Mouse (Mus musculus): ENCODE measurements around the gene Fam71e1. TPM values are rescaled to one million over a fixed set of nuclear protein-coding genes. Genes with fewer than 3 reads are reported as not detected.

Gene Fam71e1
- polyA plus RNA-seq, 1 experiment from 2014 or later, result 23.7 TPM

DNA sequence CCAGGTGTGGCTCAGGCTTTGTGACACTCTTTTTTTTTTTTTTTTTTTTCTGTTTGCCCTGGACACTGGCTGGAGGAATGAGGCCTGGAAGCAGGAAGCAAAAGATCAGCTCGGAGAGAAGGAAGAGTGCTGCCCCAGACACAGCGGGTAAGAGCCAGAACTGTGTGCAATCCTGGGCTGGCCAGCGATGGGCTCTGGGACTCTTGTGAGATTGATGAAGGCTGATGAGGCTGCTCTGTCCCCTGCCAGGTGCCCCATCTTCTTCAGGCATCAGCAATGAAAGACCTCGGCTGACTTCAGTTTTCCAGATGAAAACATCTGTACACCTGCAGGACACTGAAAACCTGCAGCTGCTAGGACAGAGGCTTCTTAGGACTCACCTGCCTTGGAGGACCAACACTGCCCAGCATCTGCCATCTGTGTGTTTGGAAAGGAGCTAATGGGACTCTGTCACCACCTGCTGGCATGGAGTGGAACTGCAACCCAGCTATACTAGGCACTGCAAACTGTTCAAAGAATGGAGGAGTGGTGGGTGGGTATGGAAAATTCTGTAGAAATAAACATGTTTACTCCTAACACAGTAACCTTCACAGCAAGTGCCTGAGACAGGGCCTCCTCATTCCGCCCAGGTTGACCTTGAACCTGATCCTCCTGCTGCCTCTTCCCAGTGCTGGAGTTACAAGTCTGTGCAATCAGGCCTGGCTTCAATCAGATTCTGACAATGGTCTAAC, 11.4 kb upstream of the Fam71e1 start:
- no peak overlapping the region for H3K27ac ChIP-seq (ENCODE audit: low read depth, low read length)
- no peak overlapping the region for H3K4me2 ChIP-seq (ENCODE audit: low read length)

DNA sequence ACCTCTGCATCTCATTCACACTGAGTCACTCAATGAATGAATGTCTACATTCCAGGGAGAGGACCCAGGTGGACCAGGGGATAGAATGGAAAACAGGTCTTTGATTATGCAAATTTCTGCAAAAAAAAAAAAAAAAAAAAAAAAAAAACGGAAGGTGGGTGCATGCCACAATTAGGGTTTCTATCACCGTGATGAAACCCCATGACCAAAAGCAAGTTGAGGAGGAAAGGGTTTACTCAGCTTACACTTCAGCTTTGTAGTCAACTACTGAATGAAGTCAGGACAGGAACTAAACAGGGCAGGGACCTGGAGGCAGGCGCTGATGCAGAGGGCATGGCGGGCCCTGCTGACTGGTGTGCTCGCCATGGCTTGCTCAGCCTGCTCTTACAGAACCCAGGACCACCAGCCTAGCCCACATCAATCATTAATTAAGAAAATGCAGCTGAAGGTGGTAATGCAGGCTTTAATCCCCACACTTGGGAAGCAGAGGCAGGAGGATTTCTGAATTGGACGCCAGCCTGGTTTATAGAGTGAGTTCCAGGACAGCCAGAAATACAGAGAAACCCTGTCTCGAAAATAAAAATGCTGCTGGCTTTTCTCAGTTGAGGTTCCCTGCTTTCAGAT, 10.7 kb upstream of the Fam71e1 start:
- no peak overlapping the region for H3K4me2 ChIP-seq (ENCODE audit: low read length)
- peaks cover 4% of the 10 kb centered on the region; the same call in 1 of the 2 replicates for H3K4me1 ChIP-seq (ENCODE audit: control insufficient read depth, insufficient read depth, low read depth, low read length)
- H3K36me3 ChIP-seq (ENCODE audit: control insufficient read depth, insufficient read depth, low read length), result peaks cover 13% of the 10 kb centered on the region; the same call in 1 of the 2 replicates
- H3K9ac ChIP-seq (ENCODE audit: low read depth, low read length), result no peak overlapping the region
- no peaks in the 10 kb centered on the region for H3K9me3 ChIP-seq (ENCODE audit: control insufficient read depth, low read length)
- 65% methylated on average over 6 of the region's 7 CpGs for WGBS
- ATAC-seq, result no peak; the same call in 1 of the 2 replicates
- no peak overlapping the region for H3K27ac ChIP-seq (ENCODE audit: low read depth, low read length)
- no peaks in the 10 kb centered on the region; the same call in 1 of the 2 replicates for H3K27me3 ChIP-seq (replicated peaks; ENCODE audit: control insufficient read depth, insufficient read depth, low read length)
- H3K4me3 ChIP-seq (ENCODE audit: low read length), result no peak overlapping the region

More for the DNA sequence above, 11.4 kb upstream of the Fam71e1 start:
- no peak overlapping the region for H3K9ac ChIP-seq (ENCODE audit: low read depth, low read length)
- H3K27me3 ChIP-seq (replicated peaks; ENCODE audit: control insufficient read depth, insufficient read depth, low read length), result no peaks in the 10 kb centered on the region; the same call in 1 of the 2 replicates
- H3K4me1 ChIP-seq (ENCODE audit: control insufficient read depth, insufficient read depth, low read depth, low read length), result peaks cover 4% of the 10 kb centered on the region; the same call in 1 of the 2 replicates
- H3K4me3 ChIP-seq (ENCODE audit: low read length), result no peak overlapping the region
- peak; percentile 82 for ATAC-seq
- H3K9me3 ChIP-seq (ENCODE audit: control insufficient read depth, low read length), result no peaks in the 10 kb centered on the region
- peaks cover 7% of the 10 kb centered on the region; the same call in 1 of the 2 replicates for H3K36me3 ChIP-seq (ENCODE audit: control insufficient read depth, insufficient read depth, low read length)
- WGBS, result 38% methylated on average over 5 of the region's 5 CpGs

DNA sequence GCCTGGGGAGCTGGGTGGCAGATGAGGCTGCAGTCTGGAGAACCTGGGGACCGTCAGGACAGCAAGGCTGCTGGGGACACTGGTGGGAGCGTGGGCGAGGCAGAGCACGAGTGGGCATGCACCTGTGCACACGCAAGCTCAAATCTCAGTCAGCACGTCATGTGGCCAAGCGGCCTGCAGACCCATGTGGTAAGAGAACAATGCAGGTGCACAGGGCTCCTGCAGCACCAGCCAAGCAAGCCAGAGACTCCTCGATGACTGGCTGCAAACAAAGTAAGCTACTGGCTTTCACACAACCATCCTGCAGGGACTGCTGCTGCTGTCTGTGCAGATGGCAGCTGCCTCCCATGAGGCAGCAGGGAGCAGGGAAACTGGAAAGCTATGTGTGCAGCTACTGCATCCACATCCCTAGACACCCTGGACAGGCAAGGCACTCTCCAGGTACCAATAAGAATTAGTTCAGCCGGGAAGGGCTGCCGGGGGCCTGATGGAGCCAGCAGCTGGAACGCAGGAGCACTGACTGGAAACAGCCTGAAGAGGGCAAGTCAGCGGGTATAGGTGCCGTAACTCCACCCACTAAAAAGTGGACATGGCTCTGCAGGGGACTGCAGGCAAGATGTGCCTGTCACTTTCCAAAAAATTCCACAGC, 9.3 kb upstream of the Fam71e1 start:
- peak overlapping the region; percentile 35; the same call in 1 of the 2 replicates for H3K9ac ChIP-seq (ENCODE audit: low read depth, low read length)
- H3K36me3 ChIP-seq (ENCODE audit: control insufficient read depth, insufficient read depth, low read length), result peaks cover 25% of the 10 kb centered on the region
- H3K27ac ChIP-seq (ENCODE audit: low read depth, low read length), result peak overlapping the region; percentile 18
- no peak for ATAC-seq
- no peak overlapping the region for H3K4me2 ChIP-seq (ENCODE audit: low read length)
- H3K9me3 ChIP-seq (ENCODE audit: control insufficient read depth, low read length), result no peaks in the 10 kb centered on the region
- H3K4me3 ChIP-seq (ENCODE audit: low read length), result no peak overlapping the region
- 60% methylated on average over 13 of the region's 13 CpGs for WGBS
- H3K27me3 ChIP-seq (replicated peaks; ENCODE audit: control insufficient read depth, insufficient read depth, low read length), result no peaks in the 10 kb centered on the region
- peaks cover 4% of the 10 kb centered on the region; the same call in 1 of the 2 replicates for H3K4me1 ChIP-seq (ENCODE audit: control insufficient read depth, insufficient read depth, low read depth, low read length)

DNA sequence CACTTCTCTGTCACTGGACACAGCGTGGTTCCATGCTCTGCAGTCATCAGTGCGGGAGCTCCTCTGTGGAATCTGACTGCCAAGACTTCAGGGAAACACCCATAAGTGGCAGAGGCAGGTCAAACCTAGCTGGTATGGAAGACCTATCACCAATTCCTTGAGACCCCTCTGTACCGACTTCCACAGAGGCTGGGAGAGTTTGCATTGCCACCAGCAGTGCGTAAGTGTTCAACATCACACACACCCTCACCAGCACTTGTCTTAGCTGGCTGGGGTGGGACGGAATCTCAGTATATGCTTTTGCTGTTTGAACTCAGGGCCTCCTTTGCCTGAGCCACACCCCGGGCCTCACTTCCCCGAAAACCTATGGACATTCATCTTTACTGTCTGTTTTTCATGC, 8.4 kb upstream of the Fam71e1 start:
- no peak overlapping the region for H3K27ac ChIP-seq (ENCODE audit: low read depth, low read length)
- no peak overlapping the region for H3K4me2 ChIP-seq (ENCODE audit: low read length)
- 87% methylated on average over 7 of the region's 7 CpGs for WGBS
- no peak for ATAC-seq
- no peak overlapping the region for H3K9ac ChIP-seq (ENCODE audit: low read depth, low read length)
- H3K27me3 ChIP-seq (replicated peaks; ENCODE audit: control insufficient read depth, insufficient read depth, low read length), result no peaks in the 10 kb centered on the region
- H3K4me1 ChIP-seq (ENCODE audit: control insufficient read depth, insufficient read depth, low read depth, low read length), result peaks cover 4% of the 10 kb centered on the region; the same call in 1 of the 2 replicates
- H3K36me3 ChIP-seq (ENCODE audit: control insufficient read depth, insufficient read depth, low read length), result peaks cover 31% of the 10 kb centered on the region
- H3K4me3 ChIP-seq (ENCODE audit: low read length), result no peak overlapping the region
- H3K9me3 ChIP-seq (ENCODE audit: control insufficient read depth, low read length), result no peaks in the 10 kb centered on the region

DNA sequence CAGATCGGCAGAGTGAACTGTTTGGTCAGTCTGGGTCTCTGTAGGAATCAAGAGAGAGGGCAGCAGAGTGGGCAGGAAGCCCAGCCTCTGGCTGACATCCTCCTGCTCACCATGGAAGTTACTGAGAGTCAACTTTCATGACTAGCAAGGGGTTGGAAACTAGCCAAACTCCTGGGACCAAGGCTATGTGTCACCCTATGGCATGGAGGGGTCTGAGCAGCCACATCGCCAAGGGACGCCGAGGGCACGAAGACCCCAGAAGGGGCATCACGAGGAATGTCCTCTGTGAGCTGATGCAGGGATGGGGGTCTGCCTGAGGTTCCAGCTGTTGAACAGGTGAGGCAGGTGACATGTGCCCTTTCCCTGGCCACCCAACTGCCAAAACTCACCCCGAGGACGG, 7.8 kb upstream of the Fam71e1 start:
- 94% methylated on average over 8 of the region's 8 CpGs for WGBS
- H3K36me3 ChIP-seq (ENCODE audit: control insufficient read depth, insufficient read depth, low read length), result peaks cover 31% of the 10 kb centered on the region
- H3K4me3 ChIP-seq (ENCODE audit: low read length), result no peak overlapping the region
- H3K27ac ChIP-seq (ENCODE audit: low read depth, low read length), result no peak overlapping the region
- no peaks in the 10 kb centered on the region for H3K9me3 ChIP-seq (ENCODE audit: control insufficient read depth, low read length)
- no peak overlapping the region for H3K4me2 ChIP-seq (ENCODE audit: low read length)
- no peak for ATAC-seq
- peaks cover 4% of the 10 kb centered on the region; the same call in 1 of the 2 replicates for H3K4me1 ChIP-seq (ENCODE audit: control insufficient read depth, insufficient read depth, low read depth, low read length)
- H3K27me3 ChIP-seq (replicated peaks; ENCODE audit: control insufficient read depth, insufficient read depth, low read length), result no peaks in the 10 kb centered on the region
- no peak overlapping the region for H3K9ac ChIP-seq (ENCODE audit: low read depth, low read length)

DNA sequence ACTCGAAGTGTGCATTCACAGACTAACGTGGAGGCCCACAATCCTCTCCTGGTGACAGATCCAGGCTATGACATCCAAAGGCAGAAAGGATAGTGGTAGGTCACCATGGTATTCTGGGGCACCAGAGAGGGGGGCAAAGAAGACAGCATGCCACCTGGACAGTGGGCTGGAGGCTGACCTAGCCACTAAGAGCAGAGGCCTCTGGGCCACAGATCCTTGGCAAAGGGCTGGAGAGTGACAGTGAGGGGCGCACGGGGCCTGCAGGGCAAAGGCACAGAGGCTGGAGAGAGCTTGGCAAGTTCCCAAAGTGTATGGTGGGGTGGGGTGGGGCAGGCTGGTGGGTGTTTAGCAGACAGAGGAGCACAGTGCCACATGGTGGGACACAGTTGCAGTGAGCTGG, 6.1 kb upstream of the Fam71e1 start:
- H3K27ac ChIP-seq (ENCODE audit: low read depth, low read length), result no peak overlapping the region
- 77% methylated on average over 4 of the region's 4 CpGs for WGBS

DNA sequence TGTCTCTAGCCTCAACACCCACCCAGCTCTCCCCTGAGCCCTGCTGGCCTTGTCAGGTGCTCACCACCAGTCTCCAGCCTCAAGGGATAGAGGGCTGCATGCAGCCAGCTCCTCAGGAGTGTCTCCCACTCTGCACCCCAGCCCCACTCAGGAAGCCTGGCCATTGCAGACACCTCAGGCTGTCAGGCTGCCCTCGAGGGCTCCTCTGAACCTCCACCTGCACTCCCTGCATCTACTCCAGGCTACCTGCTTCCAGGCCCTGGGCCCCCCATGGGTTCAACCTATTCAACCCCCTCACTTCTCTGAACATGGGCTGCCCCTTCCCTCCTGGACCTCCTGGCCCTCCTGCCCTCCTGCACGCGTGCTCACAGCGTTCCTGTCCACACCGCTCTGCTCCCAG, 5.0 kb upstream of the Fam71e1 start:
- H3K36me3 ChIP-seq (ENCODE audit: control insufficient read depth, insufficient read depth, low read length), result peaks cover 33% of the 10 kb centered on the region
- WGBS, result 96% methylated on average over 5 of the region's 5 CpGs

More for the DNA sequence above, 6.1 kb upstream of the Fam71e1 start:
- H3K9ac ChIP-seq (ENCODE audit: low read depth, low read length), result no peak overlapping the region
- H3K4me2 ChIP-seq (ENCODE audit: low read length), result no peak overlapping the region
- no peak overlapping the region for H3K4me3 ChIP-seq (ENCODE audit: low read length)
- peaks cover 33% of the 10 kb centered on the region for H3K36me3 ChIP-seq (ENCODE audit: control insufficient read depth, insufficient read depth, low read length)
- no peak for ATAC-seq
- no peaks in the 10 kb centered on the region for H3K27me3 ChIP-seq (replicated peaks; ENCODE audit: control insufficient read depth, insufficient read depth, low read length)
- no peaks in the 10 kb centered on the region for H3K9me3 ChIP-seq (ENCODE audit: control insufficient read depth, low read length)
- peaks cover 12% of the 10 kb centered on the region for H3K4me1 ChIP-seq (ENCODE audit: control insufficient read depth, insufficient read depth, low read depth, low read length)

DNA sequence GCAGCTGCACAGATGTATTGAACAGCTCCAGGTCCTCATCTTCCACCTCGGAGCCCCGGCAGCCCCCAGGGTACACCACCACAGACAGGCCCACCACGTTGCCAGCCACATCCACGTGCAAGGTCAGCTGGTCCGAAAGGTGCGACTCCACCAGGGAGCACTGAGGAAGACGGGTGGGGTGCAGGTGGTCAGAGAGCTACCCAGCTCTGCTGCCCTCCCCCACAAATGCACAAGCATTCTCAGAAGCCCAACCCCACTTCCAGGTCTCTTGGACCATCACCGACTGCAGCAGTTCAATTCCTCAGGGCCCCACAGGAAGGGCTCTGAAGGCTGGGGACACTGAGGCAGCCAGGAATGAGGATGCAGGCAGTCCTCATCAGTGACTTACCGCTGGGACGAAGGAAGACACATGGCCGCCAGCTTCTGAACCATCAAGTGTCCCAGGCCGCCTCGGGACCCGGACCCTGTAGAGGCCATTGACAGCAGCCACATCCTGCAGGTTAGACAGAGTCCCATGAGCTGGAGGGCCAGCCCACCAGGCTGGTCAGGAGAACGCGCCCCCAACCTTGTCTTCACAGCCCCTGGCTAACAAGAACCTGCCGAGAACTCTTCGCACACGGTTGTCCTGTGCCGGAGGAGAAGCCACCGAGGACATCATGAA, 4.1 kb upstream of the Fam71e1 start:
- Histone ChIP-seq H3K27ac (ENCODE audit: low read depth, low read length) (no peak overlapping the region), H3K4me1 (ENCODE audit: control insufficient read depth, insufficient read depth, low read depth, low read length) (peaks cover 16% of the 10 kb centered on the region), H3K27me3 (replicated peaks; ENCODE audit: control insufficient read depth, insufficient read depth, low read length) (no peaks in the 10 kb centered on the region), H3K36me3 (ENCODE audit: control insufficient read depth, insufficient read depth, low read length) (peaks cover 33% of the 10 kb centered on the region), H3K4me2 (ENCODE audit: low read length) (no peak overlapping the region), H3K9me3 (ENCODE audit: control insufficient read depth, low read length) (no peaks in the 10 kb centered on the region), H3K9ac (ENCODE audit: low read depth, low read length) (no peak overlapping the region), H3K4me3 (ENCODE audit: low read length) (no peak overlapping the region)
- no peak for ATAC-seq
- 94% methylated on average over 21 of the region's 21 CpGs for WGBS

More for the DNA sequence above, 5.0 kb upstream of the Fam71e1 start:
- Histone ChIP-seq H3K9me3 (ENCODE audit: control insufficient read depth, low read length) (no peaks in the 10 kb centered on the region), H3K27me3 (replicated peaks; ENCODE audit: control insufficient read depth, insufficient read depth, low read length) (no peaks in the 10 kb centered on the region), H3K4me2 (ENCODE audit: low read length) (no peak overlapping the region), H3K4me3 (ENCODE audit: low read length) (no peak overlapping the region), H3K27ac (ENCODE audit: low read depth, low read length) (no peak overlapping the region), H3K9ac (ENCODE audit: low read depth, low read length) (no peak overlapping the region), H3K4me1 (ENCODE audit: control insufficient read depth, insufficient read depth, low read depth, low read length) (peaks cover 17% of the 10 kb centered on the region)
- ATAC-seq, result no peak
